Mouse (Mus musculus): ENCODE results near the gene H2-K1. TPM values are rescaled to one million over a fixed set of nuclear protein-coding genes. Genes with fewer than 3 reads are reported as not detected.
A peak's percentile ranks its signal among the peaks of the same experiment; 100 is the strongest.

The H2-K1 gene
- 10 to 100 TPM; 20.7 to 22.5 TPM for total RNA-seq (2021)
- long read RNA-seq, experiment 1, partial matches to known transcripts, result 1 of 5 reads
- long read RNA-seq, experiment 1, other reads (novel, unspliced or antisense), result 0 of 5 reads
- long read RNA-seq, experiment 2, partial matches to known transcripts, result 0 of 3 reads
- long read RNA-seq, experiment 2, other reads (novel, unspliced or antisense), result 0 of 3 reads

GRCm38 (mm10) chr17:34000150-34000537 is at the start of gene H2-K1:
Gene H2-K1, minus strand, starts transcription at chr17:34000347.
- H3K4me3 ChIP-seq, result peak within 1 kb of the TSS; percentile 59
- peak; percentile 30 for TF ChIP-seq CTCF (conservative IDR thresholded peaks at IDR 0.05)
- H3K27ac ChIP-seq, result no peak within 1 kb of the TSS
- peak; percentile 46 to 67 for DNase-seq (ENCODE audit: low spot score in 2 of 2)

- no peak overlapping the region for H3K4me3 ChIP-seq
- TF ChIP-seq CTCF (conservative IDR thresholded peaks at IDR 0.05), result no peak
- H3K27ac ChIP-seq, result no peak overlapping the region
- DNase-seq (ENCODE audit: low spot score in 2 of 2), result no peak
These were observed 47.4 kb upstream of the H2-K1 start for GRCm38 (mm10) chr17:34047404-34048050.

GRCm38 (mm10) chr17:34045941-34046340 is 45.8 kb upstream of the H2-K1 start:
- no peak for DNase-seq (ENCODE audit: low spot score in 2 of 2)
- no peak for TF ChIP-seq CTCF (conservative IDR thresholded peaks at IDR 0.05)
- Histone ChIP-seq H3K4me3 (no peak overlapping the region), H3K27ac (no peak overlapping the region)

- no peak for DNase-seq (ENCODE audit: low spot score in 2 of 2)
- H3K27ac ChIP-seq, result peak overlapping the region; percentile 83
- H3K4me3 ChIP-seq, result peak overlapping the region; percentile 43
- no peak for TF ChIP-seq CTCF (conservative IDR thresholded peaks at IDR 0.05)
These were observed 39.7 kb upstream of the H2-K1 start for GRCm38 (mm10) chr17:34039562-34040450.

GRCm38 (mm10) chr17:34038878-34039561 is 38.9 kb upstream of the H2-K1 start, which contains the start of gene Col11a2:
Gene Col11a2, plus strand, starts transcription at chr17:34039437.
- peak; percentile 26; the same call in 1 of the 2 replicates for TF ChIP-seq CTCF (conservative IDR thresholded peaks at IDR 0.05)
- H3K4me3 ChIP-seq, result peak within 1 kb of the TSS; percentile 43
- peak within 1 kb of the TSS; percentile 83 for H3K27ac ChIP-seq
- no peak for DNase-seq (ENCODE audit: low spot score in 2 of 2)

GRCm38 (mm10) chr17:34038440-34038839 is 38.3 kb upstream of the H2-K1 start:
- Histone ChIP-seq H3K4me3 (peak overlapping the region; percentile 43), H3K27ac (peak overlapping the region; percentile 83)
- peak; percentile 63 to 78 for DNase-seq (ENCODE audit: low spot score in 2 of 2)
- no peak for TF ChIP-seq CTCF (conservative IDR thresholded peaks at IDR 0.05)

GRCm38 (mm10) chr17:34037241-34037640 is 37.1 kb upstream of the H2-K1 start:
- DNase-seq (ENCODE audit: low spot score in 2 of 2), result no peak
- no peak for TF ChIP-seq CTCF (conservative IDR thresholded peaks at IDR 0.05)
- Histone ChIP-seq H3K4me3 (no peak overlapping the region), H3K27ac (peak overlapping the region; percentile 83)

- no peak for TF ChIP-seq CTCF (conservative IDR thresholded peaks at IDR 0.05)
- DNase-seq (ENCODE audit: low spot score in 2 of 2), result no peak
- Histone ChIP-seq H3K4me3 (no peak overlapping the region), H3K27ac (no peak overlapping the region)
These were observed 36.5 kb upstream of the H2-K1 start for GRCm38 (mm10) chr17:34036647-34037046.

GRCm38 (mm10) chr17:34035517-34035916 is 35.4 kb upstream of the H2-K1 start:
- no peak for TF ChIP-seq CTCF (conservative IDR thresholded peaks at IDR 0.05)
- DNase-seq (ENCODE audit: low spot score in 2 of 2), result no peak

GRCm38 (mm10) chr17:34034064-34034463 is 33.9 kb upstream of the H2-K1 start:
- no peak overlapping the region for H3K27ac ChIP-seq

More at GRCm38 (mm10) chr17:34035517-34035916, 35.4 kb upstream of the H2-K1 start:
- Histone ChIP-seq H3K27ac (no peak overlapping the region), H3K4me3 (no peak overlapping the region)

GRCm38 (mm10) chr17:34033441-34033840 is 33.3 kb upstream of the H2-K1 start:
- Histone ChIP-seq H3K4me3 (peak overlapping the region; percentile 10; the same call in 1 of the 2 replicates), H3K27ac (peak overlapping the region; percentile 99; the same call in 1 of the 2 replicates)
- DNase-seq (ENCODE audit: low spot score in 2 of 2), result no peak
- no peak for TF ChIP-seq CTCF (conservative IDR thresholded peaks at IDR 0.05)

More at GRCm38 (mm10) chr17:34034064-34034463, 33.9 kb upstream of the H2-K1 start:
- peak; percentile 89 for TF ChIP-seq CTCF (conservative IDR thresholded peaks at IDR 0.05)
- H3K4me3 ChIP-seq, result peak overlapping the region; percentile 14; the same call in 1 of the 2 replicates
- DNase-seq (ENCODE audit: low spot score in 2 of 2), result peak in 1 of 2 experiments; percentile 84

- no peak for TF ChIP-seq CTCF (conservative IDR thresholded peaks at IDR 0.05)
- Histone ChIP-seq H3K27ac (peak overlapping the region; percentile 99), H3K4me3 (peak overlapping the region; percentile 84)
- DNase-seq (ENCODE audit: low spot score in 2 of 2), result no peak
These were observed 32.7 kb upstream of the H2-K1 start for GRCm38 (mm10) chr17:34032806-34033205.
